Mouse (Mus musculus) neural tube, postnatal 0 days (tissue): Measurements from ENCODE around the gene Gm3636. TPM values are rescaled to one million over a fixed set of nuclear protein-coding genes. Genes with fewer than 3 reads are reported as not detected.

Source experiments
- polyA plus RNA-seq: library from polyadenylated mRNA; unstranded; fragments of >200 nt; fragmentation: Nextera tagmentation; extraction: Ambion mirVana; gene quantifications from 2 replicates; pipeline ENCODE4 v1.2.1, GENCODE M21; 2015

Gene Gm3636
- polyA plus RNA-seq: 10.9 and 12.7 TPM in 2 replicates

DNA sequence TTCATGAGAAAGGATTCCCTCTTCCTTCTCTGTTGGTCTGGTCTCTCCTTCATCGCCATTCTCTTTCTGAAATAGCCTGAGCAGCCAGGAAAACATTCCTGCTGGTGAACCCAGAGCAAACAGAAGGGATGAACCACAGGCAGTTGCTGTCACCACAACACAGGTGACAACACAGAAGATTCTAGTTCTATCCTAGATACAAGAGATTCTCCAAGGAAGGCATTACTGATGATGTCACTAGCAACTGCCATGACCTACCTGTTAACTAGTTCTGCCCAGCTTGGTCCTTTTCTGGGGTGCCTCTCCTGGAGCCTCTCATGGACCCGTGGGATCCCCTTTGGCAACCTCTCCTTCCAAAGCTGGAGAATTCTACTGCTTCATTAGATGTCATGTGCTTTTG lies at the start of gene Gm3636:
TSS of gene Gm3636 (minus strand) at position 101 of the 400 bp plus-strand sequence.

GRCm38 (mm10) chr14:6774311-6774710 lies 32.2 kb upstream of the Gm3636 start, which contains the start of gene Gm8362:
Gene Gm8362, minus strand, starts transcription at chr14:6774411.

DNA sequence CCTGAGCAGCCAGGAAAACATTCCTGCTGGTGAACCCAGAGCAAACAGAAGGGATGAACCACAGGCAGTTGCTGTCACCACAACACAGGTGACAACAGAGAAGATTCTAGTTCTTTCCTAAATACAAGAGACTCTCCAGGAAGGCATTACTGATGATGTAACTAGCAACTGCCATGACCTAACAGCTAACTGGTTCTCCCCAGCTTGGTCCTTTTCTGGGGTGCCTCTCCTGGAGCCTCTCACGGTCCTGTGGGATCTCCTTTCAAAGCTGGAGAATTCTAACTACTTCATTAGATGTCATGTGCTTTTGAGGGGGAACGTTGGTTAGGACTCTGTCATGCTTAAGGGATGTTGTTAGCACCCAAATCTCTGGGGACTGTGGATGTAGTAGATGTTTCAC lies 22.0 kb downstream of the Gm3636 start, which contains the start of gene Gm8050:
TSS of gene Gm8050 (minus strand) at position 101 of the 400 bp plus-strand sequence.

Other genes starting within 250 kb of the Gm3636 start
- not detected in 2 replicates for gene Gm8356, start 205.0 kb downstream of the Gm3636 start, polyA plus RNA-seq
- gene Gm3629, start 151.7 kb downstream of the Gm3636 start, polyA plus RNA-seq: 0.66 and 1.4 TPM in 2 replicates
- 0.44 TPM in 1 of 2 replicates, not detected in the other for gene Gm3460, start 119.9 kb downstream of the Gm3636 start, polyA plus RNA-seq
- gene Gm10251, start 58.2 kb downstream of the Gm3636 start, polyA plus RNA-seq: not detected in 2 replicates
- gene Gm8050, start 22.1 kb downstream of the Gm3636 start, polyA plus RNA-seq: not detected in 2 replicates
- gene Gm8362, start 32.1 kb upstream of the Gm3636 start, polyA plus RNA-seq: not detected in 2 replicates
- not detected in 2 replicates for gene Gm3642, start 98.0 kb upstream of the Gm3636 start, polyA plus RNA-seq
- gene Gm3667, start 147.6 kb upstream of the Gm3636 start, polyA plus RNA-seq: 9.7 and 11.5 TPM in 2 replicates
- gene Gm6356, start 231.5 kb upstream of the Gm3636 start, polyA plus RNA-seq: not detected in 2 replicates